Mouse (Mus musculus) layer of hippocampus, adult 18-20 months (tissue): ENCODE measurements at regions not wholly inside any gene's neighbourhood (a gene's known extent, or its start where the extent isn't known, plus 50 kb on each side); places are given as distances from the start of the nearest gene placed in this dataset.

Source experiments
- DNase-seq, 2 experiments: peaks; one replicate each; pipeline ENCODE4 v3.0.0; 2022; ENCODE audit warnings: low spot score in 2 of 2

DNA sequence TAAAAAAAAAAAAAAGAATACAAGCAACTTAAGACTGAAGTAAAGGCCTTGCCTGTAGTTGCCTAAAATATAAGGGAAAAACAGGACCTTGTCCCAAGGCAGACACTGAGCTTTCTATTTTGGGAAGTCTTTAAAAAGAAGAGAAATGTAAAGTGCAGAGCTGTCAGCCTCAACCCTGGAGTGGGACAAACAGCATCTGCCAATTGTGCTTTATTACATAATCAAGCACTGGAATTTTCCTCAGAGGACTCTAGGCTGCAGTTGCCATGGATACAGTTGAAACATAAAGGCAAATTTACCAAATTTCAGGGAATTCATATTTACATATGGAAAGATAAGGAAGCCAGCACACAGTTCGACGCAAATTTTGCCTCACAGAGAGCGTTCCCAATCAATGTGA is 406.7 kb downstream of the Gm597 start:
- peak; percentile 18 to 73 for DNase-seq

GRCm38 (mm10) chr1:28349411-28349973 is 430.6 kb downstream of the Gm597 start:
- DNase-seq, result peak in 1 of 2 experiments; percentile 27

GRCm38 (mm10) chr1:28348572-28348971 is 431.5 kb downstream of the Gm597 start:
- no peak for DNase-seq

DNA sequence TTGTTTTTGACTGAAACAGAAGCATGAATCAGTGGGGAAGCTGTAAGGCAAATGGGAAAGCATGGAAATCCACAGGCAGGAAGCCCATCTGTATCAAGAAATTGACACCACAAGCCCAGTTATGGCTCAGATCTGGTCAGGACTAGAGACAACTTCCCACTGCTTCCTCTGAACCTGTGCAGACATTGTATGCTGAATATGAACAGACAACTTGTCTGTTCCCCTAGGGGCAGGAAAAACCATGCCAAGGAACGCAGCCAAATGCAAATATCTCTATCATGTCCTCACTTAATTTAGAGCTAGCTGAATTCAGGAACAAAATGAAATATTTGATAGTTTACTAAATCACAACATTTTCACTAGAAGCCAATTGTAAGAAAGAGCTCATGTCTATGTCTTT is 440.0 kb downstream of the Gm597 start:
- peak in 1 of 2 experiments; percentile 39 for DNase-seq

DNA sequence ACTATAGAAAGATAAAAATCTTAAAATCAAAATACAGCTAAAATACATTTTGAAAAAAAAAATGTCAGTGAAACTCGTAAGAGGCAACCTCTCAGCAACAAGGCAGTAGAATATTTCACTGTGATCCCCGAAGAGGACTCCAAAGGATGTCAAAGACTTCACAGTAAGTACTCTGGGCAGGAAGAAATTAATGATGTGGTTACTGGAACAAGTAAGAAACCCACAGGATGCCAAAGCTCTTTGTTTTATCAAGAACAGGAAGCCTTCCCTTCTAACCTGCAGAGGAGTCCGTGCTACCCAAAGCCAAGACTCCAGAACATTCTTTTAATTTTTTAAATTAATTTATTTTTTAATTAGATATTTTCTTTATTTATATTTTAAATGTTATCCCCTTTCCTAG is 445.7 kb downstream of the Gm597 start:
- no peak for DNase-seq

DNA sequence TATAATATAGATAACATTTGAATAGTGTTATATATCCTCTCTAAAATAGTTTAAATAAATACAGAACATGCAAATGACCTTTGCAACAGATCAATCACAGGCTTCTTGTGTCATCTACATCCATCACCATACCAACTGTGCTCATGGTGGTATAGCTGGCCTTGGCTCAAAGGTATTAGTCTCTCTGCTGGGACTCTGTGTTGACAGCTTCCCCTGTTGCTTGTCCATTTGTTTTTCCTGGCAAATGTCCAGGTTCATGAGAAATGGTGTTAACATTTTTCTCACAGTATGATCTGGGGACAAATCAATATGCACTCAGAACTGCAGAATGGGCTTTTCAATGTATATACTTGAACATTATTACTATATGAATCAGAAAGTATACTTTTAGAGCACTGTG is 448.0 kb downstream of the Gm597 start:
- DNase-seq, result no peak

DNA sequence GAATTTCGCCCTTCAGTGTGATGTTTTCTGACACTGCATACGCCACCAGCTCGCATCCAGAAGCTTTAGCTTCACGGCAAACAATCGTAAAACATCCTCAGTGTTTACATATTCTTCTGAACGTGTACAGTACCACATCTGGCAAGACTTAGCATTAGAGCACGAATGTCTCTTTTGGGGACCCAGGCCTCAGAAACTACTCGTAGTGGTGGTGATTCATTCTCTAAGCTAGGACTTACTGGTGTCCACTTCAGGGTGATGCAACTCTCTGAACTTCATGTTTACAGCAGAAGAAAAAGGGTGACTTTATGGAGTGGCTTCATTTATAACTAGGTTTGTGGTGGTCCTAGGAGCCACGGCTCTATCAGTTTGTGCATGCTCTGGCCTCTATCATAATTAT is 451.1 kb downstream of the Gm597 start:
- DNase-seq, result no peak

- DNase-seq, result no peak
Measured at GRCm38 (mm10) chr1:28328539-28328938, 451.5 kb downstream of the Gm597 start.

DNA sequence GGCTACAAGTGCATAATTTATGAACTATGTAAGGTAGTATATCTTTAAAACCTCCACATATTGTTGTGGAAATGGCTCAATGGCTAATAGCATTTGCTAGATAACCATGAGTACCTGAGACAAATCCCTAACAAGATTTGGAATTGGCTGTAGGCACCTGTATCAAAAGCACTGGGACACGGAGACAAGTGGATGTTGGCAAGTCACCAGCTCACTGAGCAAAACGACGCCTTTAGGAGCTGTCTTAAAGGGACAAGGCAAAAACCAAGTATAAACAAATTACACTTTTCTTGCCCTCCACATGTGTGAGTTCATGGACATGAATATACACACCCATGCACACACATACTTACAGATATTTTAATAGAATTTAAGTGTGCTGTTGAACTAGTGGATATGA is 455.9 kb downstream of the Gm597 start:
- DNase-seq, result no peak
